Mouse (Mus musculus) E14TG2a.4 (cell line): ENCODE data around the gene Ice2.

Experiments used
- CTCF ChIP-seq: conservative IDR thresholded peaks from 2 replicates; pipeline ENCODE4 v1.5.1; 2014; ENCODE audit warnings: low read length
- NANOG ChIP-seq: IDR thresholded peaks from 2 replicates; pipeline ENCODE4 v1.6.1; 2014; ENCODE audit warnings: borderline replicate concordance, low read length, mixed read lengths
- POU5F1 ChIP-seq: IDR thresholded peaks from 2 replicates; pipeline ENCODE4 v1.6.1; 2014; ENCODE audit warnings: low read length, borderline replicate concordance

- TF ChIP-seq CTCF (no peak), POU5F1 (no peak), NANOG (no peak)
Observed at GRCm38 (mm10) chr9:69377654-69378045, 20.1 kb upstream of the Ice2 start.
